Mouse (Mus musculus) neural tube, embryonic 15.5 days (tissue): ENCODE results near the gene F2r. TPM values are rescaled to one million over a fixed set of nuclear protein-coding genes. Genes with fewer than 3 reads are reported as not detected.

ENCODE experiments used
- ATAC-seq: fragments of 200-750 bp; cut with Nextera tagmentation; 2 replicates; pipeline ENCODE4 v1.8.0; 2017; ENCODE audit warnings: mild to moderate bottlenecking, moderate TSS enrichment, moderate library complexity; ENCODE audit not compliant: low FRiP score
- H3K27ac ChIP-seq: fragments of 300-500 bp; sonication (generic); replicated peaks from 2 replicates; pipeline ENCODE4 v1.5.1; 2015; ENCODE audit warnings: mild to moderate bottlenecking, inconsistent platforms
- H3K27me3 ChIP-seq: fragments of 300-500 bp; sonication (generic); replicated peaks from 2 replicates; pipeline ENCODE4 v1.6.1; 2015; ENCODE audit warnings: inconsistent platforms
- H3K36me3 ChIP-seq: fragments of 300-500 bp; sonication (generic); 2 replicates; pipeline ENCODE4 v1.6.1; 2015; ENCODE audit warnings: inconsistent platforms
- H3K4me1 ChIP-seq: fragments of 300-500 bp; sonication (generic); 2 replicates; pipeline ENCODE4 v1.6.1; 2015; ENCODE audit warnings: inconsistent platforms
- H3K4me2 ChIP-seq: fragments of 300-500 bp; sonication (generic); 2 replicates; pipeline ENCODE4 v1.6.1; 2015; ENCODE audit warnings: inconsistent platforms, mild to moderate bottlenecking, moderate library complexity
- H3K4me3 ChIP-seq: fragments of 300-500 bp; sonication (generic); replicated peaks from 2 replicates; pipeline ENCODE4 v1.5.1; 2015; ENCODE audit warnings: mild to moderate bottlenecking, inconsistent platforms
- H3K9ac ChIP-seq: fragments of 300-500 bp; sonication (generic); replicated peaks from 2 replicates; pipeline ENCODE4 v1.6.1; 2015; ENCODE audit warnings: mild to moderate bottlenecking, inconsistent platforms
- H3K9me3 ChIP-seq: fragments of 300-500 bp; sonication (generic); replicated peaks from 2 replicates; pipeline ENCODE4 v1.6.1; 2016; ENCODE audit warnings: inconsistent platforms
- WGBS: fragments of 180-500 bp; shearing (Covaris S2); methylation state at CpG from one replicate; pipeline ENCODE4 v1.1.7; 2015; ENCODE audit warnings: mixed read lengths; 5-methylcytosine and 5-hydroxymethylcytosine counted together
- polyA plus RNA-seq: library from polyadenylated mRNA; unstranded; fragments of >200 nt; fragmentation: Nextera tagmentation; extraction: Ambion mirVana; gene quantifications from 2 replicates; pipeline ENCODE4 v1.2.1, GENCODE M21; 2015

The F2r gene
- polyA plus RNA-seq, 1 experiment from 2014 or later: 52.1 TPM

DNA sequence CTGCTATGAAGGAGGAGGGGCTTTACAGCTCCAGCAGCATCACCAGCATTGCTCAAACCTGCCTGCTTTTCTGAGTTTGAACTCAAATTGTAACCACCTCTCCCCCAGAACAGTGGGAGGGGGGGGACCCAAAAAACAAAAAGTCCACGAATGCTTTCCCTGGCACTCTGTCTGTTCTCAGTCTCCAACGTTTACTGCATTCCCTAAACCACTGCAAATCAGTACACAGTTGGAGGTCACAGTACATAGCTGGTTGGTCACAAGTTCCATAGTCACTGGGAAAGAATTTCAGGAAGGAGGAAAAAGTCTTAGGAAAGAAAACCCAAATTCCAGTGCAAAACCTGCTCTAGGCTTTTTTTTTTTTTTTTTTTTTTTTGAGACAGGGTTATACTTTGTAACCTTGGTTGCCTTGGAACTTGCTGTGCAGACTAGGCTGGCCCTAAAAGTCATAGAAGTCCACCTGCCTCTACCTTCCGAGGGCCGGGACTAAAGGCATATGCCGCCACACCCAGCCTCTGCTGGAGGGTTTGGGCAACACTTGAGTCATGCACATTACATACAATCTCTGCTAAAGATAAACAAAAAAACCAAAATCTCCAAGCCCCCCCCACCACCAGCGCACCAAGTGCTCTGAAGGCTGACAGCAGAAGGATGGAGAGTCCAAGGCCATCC, 9.7 kb downstream of the F2r start:
- Histone ChIP-seq H3K9me3 (peaks cover 3% of the 10 kb centered on the region; the same call in 1 of the 2 replicates), H3K36me3 (peaks cover 24% of the 10 kb centered on the region), H3K4me1 (no peaks in the 10 kb centered on the region), H3K27me3 (no peaks in the 10 kb centered on the region), H3K4me3 (no peak overlapping the region), H3K4me2 (no peak overlapping the region), H3K27ac (no peak overlapping the region), H3K9ac (no peak overlapping the region)
- no peak for ATAC-seq
- WGBS: 89% methylated on average over 6 of the region's 6 CpGs

DNA sequence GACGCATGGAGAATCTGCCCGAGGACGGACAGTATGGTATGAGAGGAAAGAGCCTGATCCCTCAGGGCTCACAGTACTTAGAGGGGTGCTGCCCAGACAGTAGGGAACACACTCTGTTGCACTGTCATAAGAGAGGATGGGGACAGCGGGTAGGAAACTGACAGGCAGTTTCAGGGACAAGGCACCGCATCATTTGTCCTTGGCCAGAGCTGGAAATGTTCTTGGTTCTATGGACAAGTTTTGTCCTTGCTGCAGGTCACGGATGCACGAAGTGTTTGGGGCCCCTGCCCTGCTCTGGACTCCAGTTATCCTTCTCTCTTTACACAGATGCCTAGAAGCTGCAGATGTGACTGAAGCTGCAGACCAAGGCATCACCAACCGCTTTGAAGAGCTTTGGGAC, 11.3 kb downstream of the F2r start:
- Histone ChIP-seq H3K9me3 (peaks cover 3% of the 10 kb centered on the region; the same call in 1 of the 2 replicates), H3K4me2 (no peak overlapping the region), H3K36me3 (peaks cover 36% of the 10 kb centered on the region), H3K4me3 (no peak overlapping the region), H3K4me1 (no peaks in the 10 kb centered on the region), H3K9ac (no peak overlapping the region), H3K27me3 (no peaks in the 10 kb centered on the region), H3K27ac (no peak overlapping the region)
- ATAC-seq: no peak
- 95% methylated on average over 8 of the region's 8 CpGs for WGBS

DNA sequence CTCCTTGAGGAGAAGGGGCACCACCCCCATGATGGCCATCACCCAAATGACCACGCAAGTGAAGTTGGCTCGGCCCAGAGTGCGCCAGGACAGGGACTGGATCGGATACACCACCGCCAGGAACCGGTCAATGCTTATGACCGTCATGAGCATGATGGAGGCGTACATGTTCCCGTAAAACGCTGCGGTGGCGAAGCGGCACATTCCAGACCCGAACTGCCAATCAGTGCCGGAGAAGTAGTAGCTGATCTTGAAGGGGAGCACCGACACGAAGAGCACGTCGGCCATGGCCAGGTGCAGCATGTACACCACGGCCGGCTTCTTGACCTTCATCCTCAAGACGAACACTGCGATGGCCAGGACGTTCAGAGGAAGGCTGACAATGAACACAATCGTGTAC, 14.0 kb downstream of the F2r start:
- WGBS: 98% methylated on average over 25 of the region's 25 CpGs
- Histone ChIP-seq H3K9me3 (peaks cover 3% of the 10 kb centered on the region; the same call in 1 of the 2 replicates), H3K27me3 (no peaks in the 10 kb centered on the region), H3K36me3 (peaks cover 38% of the 10 kb centered on the region), H3K4me3 (no peak overlapping the region), H3K9ac (no peak overlapping the region), H3K27ac (no peak overlapping the region), H3K4me1 (no peaks in the 10 kb centered on the region), H3K4me2 (no peak overlapping the region)
- ATAC-seq: no peak

DNA sequence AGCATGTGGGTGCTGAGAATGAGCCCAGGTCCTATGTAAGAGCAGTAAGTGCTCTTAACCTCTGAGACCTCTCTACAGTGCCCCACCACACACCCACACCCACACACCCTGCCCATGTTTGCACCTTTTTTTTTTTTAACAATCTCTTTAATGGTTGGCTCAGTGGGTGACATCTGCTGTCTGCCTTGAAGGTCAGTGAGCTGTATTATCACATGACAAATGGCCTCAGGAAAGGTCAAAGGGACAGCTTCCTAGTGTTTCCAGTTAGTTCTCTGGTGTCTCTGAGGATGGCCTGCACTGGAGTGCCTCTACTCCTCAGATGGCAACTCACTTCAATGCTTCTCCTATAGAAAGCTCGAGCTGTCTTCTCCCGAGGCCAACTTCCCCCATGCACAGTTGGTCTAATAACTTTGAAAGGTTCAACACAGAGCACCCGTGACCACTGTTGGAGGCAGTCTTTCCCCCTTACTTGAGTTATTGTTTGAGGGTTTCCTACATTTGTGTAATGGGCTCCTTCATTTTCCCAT, 18.4 kb downstream of the F2r start:
- no peaks in the 10 kb centered on the region for H3K4me1 ChIP-seq
- no peak overlapping the region for H3K4me3 ChIP-seq
- no peak for ATAC-seq
- H3K36me3 ChIP-seq: peaks cover 28% of the 10 kb centered on the region
- 73% methylated on average over 3 of the region's 3 CpGs for WGBS
- H3K27me3 ChIP-seq: no peaks in the 10 kb centered on the region
- no peak overlapping the region for H3K4me2 ChIP-seq
- no peak overlapping the region for H3K9ac ChIP-seq
- no peaks in the 10 kb centered on the region for H3K9me3 ChIP-seq
- no peak overlapping the region for H3K27ac ChIP-seq

DNA sequence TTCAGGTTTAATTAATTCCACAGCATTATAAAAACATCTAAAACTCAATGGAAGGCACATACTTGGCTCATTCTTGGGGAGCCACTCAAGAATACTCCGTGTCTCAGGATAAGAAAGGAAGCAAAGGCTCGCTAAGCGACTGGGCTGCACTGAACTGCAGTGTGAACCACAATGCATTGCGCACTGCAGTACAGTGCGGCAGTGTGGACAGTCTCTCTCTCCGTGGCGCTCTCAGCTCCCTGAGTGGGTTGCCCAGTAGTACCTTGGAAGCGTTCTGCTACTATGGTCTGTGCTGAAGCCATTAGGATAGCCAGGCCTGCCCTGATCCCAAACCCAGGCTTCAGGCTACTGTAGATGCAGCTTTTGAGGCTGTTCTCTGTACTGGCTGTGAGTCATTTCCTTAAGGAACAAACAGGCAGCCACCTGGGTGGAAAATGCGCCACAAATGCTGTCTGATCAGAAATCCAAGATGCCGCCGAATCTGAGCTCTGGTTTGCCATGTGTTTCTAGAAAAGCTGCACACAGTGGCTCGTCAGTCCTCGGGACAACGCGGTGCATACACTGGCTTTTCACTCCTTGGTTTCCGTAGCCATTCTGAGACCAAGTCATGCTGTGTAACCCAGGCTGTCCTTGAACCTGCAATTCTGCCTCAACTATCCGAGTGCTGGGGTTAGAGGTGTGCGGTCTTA, 19.9 kb downstream of the F2r start:
- no peaks in the 10 kb centered on the region for H3K27me3 ChIP-seq
- no peak overlapping the region for H3K27ac ChIP-seq
- no peak overlapping the region for H3K4me2 ChIP-seq
- H3K4me1 ChIP-seq: no peaks in the 10 kb centered on the region
- 90% methylated on average over 18 of the region's 18 CpGs for WGBS
- H3K9ac ChIP-seq: no peak overlapping the region
- no peak for ATAC-seq
- H3K36me3 ChIP-seq: peaks cover 13% of the 10 kb centered on the region
- no peak overlapping the region for H3K4me3 ChIP-seq
- no peaks in the 10 kb centered on the region for H3K9me3 ChIP-seq

DNA sequence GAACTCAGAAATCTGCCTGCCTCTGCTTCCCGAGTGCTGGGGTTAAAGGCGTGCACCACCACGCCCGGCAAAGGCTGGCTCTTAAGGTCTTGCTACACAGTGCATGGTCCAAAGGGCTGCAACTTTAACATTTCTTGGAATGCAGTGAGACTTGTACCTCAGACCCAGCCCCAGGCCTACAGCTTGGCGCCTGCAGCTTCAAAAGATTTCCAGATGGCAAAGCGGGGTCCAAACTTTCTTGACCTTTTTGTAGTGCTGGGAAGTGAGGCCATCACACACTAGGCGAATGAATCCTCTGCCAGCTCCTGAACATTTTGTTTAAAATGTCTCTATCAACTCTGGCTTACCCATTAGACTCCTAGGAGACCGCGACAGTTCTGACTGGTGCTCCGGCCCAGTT, 20.7 kb downstream of the F2r start:
- H3K4me2 ChIP-seq: no peak overlapping the region
- H3K27me3 ChIP-seq: no peaks in the 10 kb centered on the region
- no peak for ATAC-seq
- H3K9ac ChIP-seq: no peak overlapping the region
- H3K9me3 ChIP-seq: no peaks in the 10 kb centered on the region
- H3K4me1 ChIP-seq: no peaks in the 10 kb centered on the region
- H3K27ac ChIP-seq: no peak overlapping the region
- WGBS: 95% methylated on average over 10 of the region's 10 CpGs
- H3K4me3 ChIP-seq: no peak overlapping the region
- 0 out of 2 replicates have a peak, but pooled peaks cover 5% of the 10 kb centered on the region for H3K36me3 ChIP-seq

DNA sequence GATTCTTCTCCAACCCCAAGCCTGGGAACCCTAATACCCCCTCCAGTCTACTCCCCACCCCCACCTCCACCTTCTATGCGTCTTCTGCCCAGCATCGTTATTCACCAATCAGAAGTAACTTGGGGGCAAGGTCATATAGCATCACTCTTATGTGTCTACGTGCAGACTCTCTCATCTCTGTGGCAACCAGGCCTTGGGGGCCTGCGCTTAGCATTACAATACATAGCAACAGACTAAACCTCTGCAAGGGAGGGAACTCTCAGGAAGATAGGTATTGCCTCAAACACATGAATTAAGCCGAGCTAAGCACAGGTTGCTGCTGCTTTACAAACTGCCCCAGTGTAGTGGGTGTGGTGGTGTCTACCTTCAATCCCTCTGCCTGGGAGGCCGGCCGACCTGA, 21.6 kb downstream of the F2r start:
- H3K4me2 ChIP-seq: no peak overlapping the region
- no peaks in the 10 kb centered on the region for H3K4me1 ChIP-seq
- WGBS: 75% methylated on average over 7 of the region's 7 CpGs
- ATAC-seq: no peak
- H3K27ac ChIP-seq: no peak overlapping the region
- 0 out of 2 replicates have a peak, but pooled peaks cover 2% of the 10 kb centered on the region for H3K36me3 ChIP-seq
- H3K9ac ChIP-seq: no peak overlapping the region
- no peaks in the 10 kb centered on the region for H3K9me3 ChIP-seq
- no peaks in the 10 kb centered on the region for H3K27me3 ChIP-seq
- H3K4me3 ChIP-seq: no peak overlapping the region

DNA sequence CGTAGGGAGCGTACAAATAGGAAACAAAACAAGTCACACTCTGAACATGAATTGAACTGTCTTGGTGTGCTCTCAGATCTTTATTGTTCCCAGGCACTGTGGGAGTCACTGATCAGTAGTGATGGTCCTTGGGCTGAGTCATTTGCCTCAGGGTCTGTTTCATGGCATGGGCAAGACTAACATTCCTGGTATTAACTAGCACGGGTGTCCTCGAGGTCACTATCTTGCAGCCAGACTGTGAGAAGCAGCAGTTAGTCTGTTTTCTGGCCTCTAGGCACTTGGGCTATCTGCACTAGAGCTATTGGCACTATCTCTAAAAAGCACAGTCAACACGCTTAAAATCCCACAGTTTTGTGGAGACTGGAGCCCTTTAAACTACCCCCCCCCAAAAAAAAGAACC, 22.4 kb downstream of the F2r start:
- Histone ChIP-seq H3K4me2 (no peak overlapping the region), H3K27ac (no peak overlapping the region), H3K27me3 (no peaks in the 10 kb centered on the region), H3K9me3 (no peaks in the 10 kb centered on the region), H3K4me1 (no peaks in the 10 kb centered on the region), H3K36me3 (0 out of 2 replicates have a peak, but pooled peaks cover 2% of the 10 kb centered on the region), H3K9ac (no peak overlapping the region), H3K4me3 (no peak overlapping the region)
- WGBS: 73% methylated on average over 5 of the region's 5 CpGs
- no peak for ATAC-seq

DNA sequence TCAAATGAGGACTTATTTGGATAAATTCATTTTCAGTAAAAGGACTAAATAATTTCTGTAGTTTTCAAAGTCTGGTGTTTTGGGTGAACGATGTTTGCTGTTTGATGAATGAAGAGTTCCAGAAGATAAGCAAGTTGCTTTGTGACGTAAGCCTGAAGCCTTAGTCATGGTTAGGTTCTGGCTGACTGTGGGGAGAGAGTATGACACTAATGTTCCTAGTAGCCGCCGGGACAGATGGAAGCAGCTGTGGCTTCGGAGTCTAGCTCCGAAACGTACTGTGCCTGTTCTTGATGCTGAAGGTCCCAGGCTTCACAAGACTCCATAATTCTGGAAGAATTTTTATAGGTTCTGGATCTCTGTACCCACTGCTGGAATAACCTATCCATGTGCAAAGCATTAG, 22.9 kb downstream of the F2r start:
- ATAC-seq: no peak
- Histone ChIP-seq H3K4me3 (no peak overlapping the region), H3K27me3 (no peaks in the 10 kb centered on the region), H3K27ac (no peak overlapping the region), H3K9ac (no peak overlapping the region), H3K36me3 (no peaks in the 10 kb centered on the region), H3K4me1 (no peaks in the 10 kb centered on the region), H3K9me3 (no peaks in the 10 kb centered on the region), H3K4me2 (no peak overlapping the region)
- WGBS: 90% methylated on average over 7 of the region's 7 CpGs

DNA sequence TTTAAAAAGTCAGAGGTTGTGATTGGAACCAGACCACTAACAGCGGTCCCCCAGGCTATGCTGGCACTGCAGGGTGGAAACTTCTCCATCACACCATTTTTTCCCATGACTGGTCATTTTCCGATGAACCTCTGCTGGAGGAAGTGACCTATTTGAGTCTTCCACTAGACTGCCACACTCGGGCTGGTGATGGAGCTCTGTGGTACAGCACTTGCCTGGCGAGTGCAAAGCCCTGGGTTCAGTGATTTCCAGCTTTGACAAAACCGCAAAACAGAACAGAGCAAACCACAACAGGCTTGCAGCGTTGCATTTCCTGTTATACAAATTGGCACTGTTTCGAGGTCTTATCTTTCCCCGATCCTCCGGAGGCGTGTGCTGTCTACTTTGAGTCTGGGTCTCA, 25.4 kb downstream of the F2r start:
- Histone ChIP-seq H3K36me3 (no peaks in the 10 kb centered on the region), H3K4me1 (no peaks in the 10 kb centered on the region), H3K4me3 (no peak overlapping the region), H3K9ac (no peak overlapping the region), H3K27me3 (no peaks in the 10 kb centered on the region), H3K9me3 (no peaks in the 10 kb centered on the region), H3K27ac (no peak overlapping the region), H3K4me2 (no peak overlapping the region)
- WGBS: 92% methylated on average over 10 of the region's 10 CpGs
- ATAC-seq: no peak

DNA sequence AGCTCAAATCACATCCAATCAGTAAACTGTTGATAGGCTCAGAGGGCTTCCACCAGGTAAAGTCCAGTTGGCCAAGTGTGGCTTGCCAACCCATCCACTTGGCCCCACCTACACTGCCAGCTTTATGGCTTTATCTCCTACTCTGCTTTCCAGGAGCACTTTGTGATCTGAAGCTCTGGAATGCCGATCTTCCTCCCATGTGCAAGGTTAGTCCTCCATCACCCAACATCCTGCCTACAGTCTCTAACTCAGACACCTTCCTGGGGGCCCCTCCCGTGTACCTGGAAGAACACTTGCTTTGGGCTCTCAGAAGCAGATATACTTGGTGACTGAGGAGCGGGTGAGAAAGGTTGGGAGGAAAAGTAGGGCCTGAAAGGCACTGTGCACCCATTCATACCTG, 26.7 kb downstream of the F2r start:
- H3K4me3 ChIP-seq: no peak overlapping the region
- no peaks in the 10 kb centered on the region for H3K9me3 ChIP-seq
- ATAC-seq: no peak
- H3K27ac ChIP-seq: no peak overlapping the region
- H3K4me2 ChIP-seq: no peak overlapping the region
- 89% methylated on average over 3 of the region's 3 CpGs for WGBS
- no peak overlapping the region for H3K9ac ChIP-seq
- H3K4me1 ChIP-seq: no peaks in the 10 kb centered on the region
- H3K27me3 ChIP-seq: no peaks in the 10 kb centered on the region
- no peaks in the 10 kb centered on the region for H3K36me3 ChIP-seq

DNA sequence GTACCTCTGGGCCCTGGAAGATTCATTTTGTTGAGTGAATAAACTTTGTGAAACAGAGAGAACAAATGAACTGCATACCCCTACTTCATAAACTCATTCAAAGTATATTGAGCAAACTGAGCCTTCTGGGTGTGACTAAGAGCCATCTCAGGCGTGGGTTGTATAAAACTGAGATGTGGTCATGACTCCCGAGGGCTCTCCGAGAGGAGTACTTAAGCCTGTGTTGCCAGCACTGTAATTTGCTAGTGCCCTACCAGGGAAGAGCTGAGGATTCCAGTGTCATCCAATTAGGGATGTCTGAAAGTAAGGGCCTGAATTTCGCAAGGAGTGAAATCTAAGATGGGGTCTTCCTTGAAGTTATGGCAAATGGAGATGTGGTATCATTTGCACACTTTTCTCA, 30.7 kb downstream of the F2r start:
- Histone ChIP-seq H3K4me1 (0 out of 2 replicates have a peak, but pooled peaks cover 4% of the 10 kb centered on the region), H3K4me3 (no peak overlapping the region), H3K9ac (no peak overlapping the region), H3K27me3 (no peaks in the 10 kb centered on the region), H3K4me2 (no peak overlapping the region), H3K36me3 (no peaks in the 10 kb centered on the region), H3K27ac (no peak overlapping the region), H3K9me3 (no peaks in the 10 kb centered on the region)
- ATAC-seq: no peak
- WGBS: 81% methylated on average over 4 of the region's 4 CpGs
